Comparison of ENCODE assay signal across 8 mouse cellular contexts in genomic region chr16:77643036-77643870, GRCm38 (mm10). TPM values are rescaled to one million over a fixed set of nuclear protein-coding genes. Genes with fewer than 3 reads are reported as not detected.
DNase-seq lines count a peak whose midpoint lies in the region; ATAC-seq and TF ChIP-seq lines count a peak whose summit lies in the region.

No protein-coding gene starts in this region.

- peak overlapping the region; percentile 63 for H3K27ac ChIP-seq in heart, adult 2 months
- H3K27ac ChIP-seq in kidney, postnatal 0 days, result no peak overlapping the region
- no peak overlapping the region for H3K27ac ChIP-seq in liver, embryonic 12.5 days
- H3K27ac ChIP-seq in neural tube, embryonic 13.5 days (replicated peaks), result peak overlapping the region; percentile 99

- no peak for TF ChIP-seq POLR2A in heart, adult 2 months (IDR thresholded peaks at IDR 0.05; ENCODE audit: insufficient read depth, low read depth, low read length)

- no peaks in the 10 kb centered on the region for H3K9me3 ChIP-seq in kidney, postnatal 0 days (replicated peaks; ENCODE audit: low read length)
- no peaks in the 10 kb centered on the region for H3K9me3 ChIP-seq in liver, embryonic 12.5 days (replicated peaks)
- no peaks in the 10 kb centered on the region for H3K9me3 ChIP-seq in neural tube, embryonic 13.5 days

- peak; percentile 47 for DNase-seq in adrenal gland, postnatal 14 days
- peak; percentile 61 to 69 for DNase-seq in cerebellum, postnatal 14 days
- DNase-seq in heart, adult 2 months, result peak; percentile 46 to 49
- DNase-seq in kidney, postnatal 0 days (ENCODE audit: low spot score), result peak; percentile 34

- 50% methylated on average over 14 of the region's 14 CpGs for WGBS in heart, adult 2 months
- 73% methylated on average over 14 of the region's 14 CpGs for WGBS in kidney, postnatal 0 days
- WGBS in liver, embryonic 12.5 days (ENCODE audit: insufficient replicate concordance), result 73% methylated on average over 14 of the region's 14 CpGs
- WGBS in neural tube, embryonic 13.5 days, result 59% methylated on average over 14 of the region's 14 CpGs

- no peaks in the 10 kb centered on the region for H3K36me3 ChIP-seq in heart, adult 2 months (ENCODE audit: control insufficient read depth, insufficient read depth, low read length)
- no peaks in the 10 kb centered on the region for H3K36me3 ChIP-seq in kidney, postnatal 0 days (ENCODE audit: insufficient read depth, low read length)
- no peaks in the 10 kb centered on the region for H3K36me3 ChIP-seq in liver, embryonic 12.5 days
- H3K36me3 ChIP-seq in neural tube, embryonic 13.5 days, result no peaks in the 10 kb centered on the region

- H3K4me3 ChIP-seq in heart, adult 2 months, result peak overlapping the region; percentile 40
- H3K4me3 ChIP-seq in kidney, postnatal 0 days (replicated peaks; ENCODE audit: low read depth, low read length), result peak overlapping the region; percentile 49
- no peak overlapping the region for H3K4me3 ChIP-seq in liver, embryonic 12.5 days
- peak overlapping the region; percentile 47 for H3K4me3 ChIP-seq in neural tube, embryonic 13.5 days

- no peak overlapping the region for H3K9ac ChIP-seq in heart, adult 2 months (ENCODE audit: low read depth, low read length)
- peak overlapping the region; percentile 53; the same call in 1 of the 2 replicates for H3K9ac ChIP-seq in kidney, postnatal 0 days (ENCODE audit: low read depth, low read length)
- no peak overlapping the region for H3K9ac ChIP-seq in liver, embryonic 12.5 days
- peak overlapping the region; percentile 85 for H3K9ac ChIP-seq in neural tube, embryonic 13.5 days

- no peaks in the 10 kb centered on the region for H3K79me2 ChIP-seq in heart, adult 2 months (replicated peaks; ENCODE audit: control insufficient read depth, insufficient read depth, low read length)

- no peak; the same call in 1 of the 2 replicates for ATAC-seq in kidney, postnatal 0 days (replicated peaks; ENCODE audit: low FRiP score, low read depth)
- ATAC-seq in liver, embryonic 12.5 days, result no peak
- ATAC-seq in neural tube, embryonic 13.5 days (ENCODE audit: low read depth), result peak; percentile 2; the same call in 1 of the 2 replicates
- ATAC-seq in erythroblast, adult 5-6 weeks (replicated peaks; ENCODE audit: low FRiP score, poor library complexity, severe bottlenecking), result no peak
- ATAC-seq in CD4-positive, CD25-positive, alpha-beta regulatory T cell, adult 4 months, result no peak

- TF ChIP-seq EP300 in heart, adult 2 months (IDR thresholded peaks at IDR 0.05; ENCODE audit: insufficient read depth, low read depth, low read length), result no peak

- TF ChIP-seq CTCF in heart, adult 2 months (IDR thresholded peaks at IDR 0.05), result no peak
- TF ChIP-seq CTCF in kidney, postnatal 0 days (IDR thresholded peaks at IDR 0.05; ENCODE audit: low read depth), result no peak

- intact Hi-C loops in heart, adult 2 months (cut with DNase I), result loop anchor here (5.0 kb wide), 1 partner anchor 46 kb away; no protein-coding TSS in a partner anchor

- no peaks in the 10 kb centered on the region for H3K27me3 ChIP-seq in heart, adult 2 months (ENCODE audit: control insufficient read depth, insufficient read depth, low read length)
- no peaks in the 10 kb centered on the region for H3K27me3 ChIP-seq in kidney, postnatal 0 days (ENCODE audit: insufficient read depth, low read length)
- no peaks in the 10 kb centered on the region for H3K27me3 ChIP-seq in liver, embryonic 12.5 days (replicated peaks)
- no peaks in the 10 kb centered on the region for H3K27me3 ChIP-seq in neural tube, embryonic 13.5 days

- no peaks in the 10 kb centered on the region; the same call in none of the 2 replicates for H3K4me1 ChIP-seq in heart, adult 2 months (ENCODE audit: control insufficient read depth, insufficient read depth, low read length)
- H3K4me1 ChIP-seq in kidney, postnatal 0 days (replicated peaks; ENCODE audit: insufficient read depth, low read length), result no peaks in the 10 kb centered on the region; the same call in 1 of the 2 replicates
- H3K4me1 ChIP-seq in liver, embryonic 12.5 days, result 0 out of 2 replicates have a peak, but pooled peaks cover 5% of the 10 kb centered on the region
- peaks cover 46% of the 10 kb centered on the region for H3K4me1 ChIP-seq in neural tube, embryonic 13.5 days (replicated peaks)

- peak overlapping the region; percentile 92 for H3K4me2 ChIP-seq in kidney, postnatal 0 days (ENCODE audit: low read length)
- H3K4me2 ChIP-seq in liver, embryonic 12.5 days, result peak overlapping the region; percentile 63; the same call in 1 of the 2 replicates
- peak overlapping the region; percentile 74 for H3K4me2 ChIP-seq in neural tube, embryonic 13.5 days

RNA-seq across cellular contexts. Expression of gene Gm11146, which starts 41.4 kb away (rescaled TPM):
- total RNA-seq in adrenal gland, postnatal 14 days (2021), result not detected in 2 replicates
- not detected for total RNA-seq in heart, adult 2 months (2021)
- polyA plus RNA-seq in heart, adult 2 months (2012; rRNA removed), result not detected in 2 replicates
- not detected in 2 replicates for polyA plus RNA-seq in kidney, postnatal 0 days (2015; fragmentation: Nextera tagmentation; extraction: Ambion mirVana)
- not detected in 2 replicates for polyA plus RNA-seq in liver, embryonic 12.5 days (2016; fragmentation: Nextera tagmentation; extraction: Ambion mirVana)
- polyA plus RNA-seq in neural tube, embryonic 13.5 days (2015; fragmentation: Nextera tagmentation; extraction: Ambion mirVana), result not detected in 2 replicates
- total RNA-seq in erythroblast, adult 5-6 weeks (2015; ENCODE audit: low replicate concordance), result not detected in 2 replicates
- total RNA-seq in erythroblast, adult 5-6 weeks (2017; ENCODE audit: low replicate concordance), result not detected in 2 replicates
- not detected for polyA plus RNA-seq in CD4-positive, CD25-positive, alpha-beta regulatory T cell, adult 4 months (2017; shearing (Covaris generic))

Comparison
In these comparisons a context has a peak if more than half of its experiments do, and no peak if none do; other contexts are left out.
1. H3K27ac ChIP-seq: peak in heart, adult 2 months (single experiment) and neural tube, embryonic 13.5 days (single experiment); none in kidney, postnatal 0 days (single experiment) and liver, embryonic 12.5 days (single experiment).
2. H3K9ac ChIP-seq: peak in kidney, postnatal 0 days (single experiment) and neural tube, embryonic 13.5 days (single experiment); none in heart, adult 2 months (single experiment) and liver, embryonic 12.5 days (single experiment).
3. Peak in every context shown above with its lines, with median percentiles within 50 percentile points of each other: DNase-seq and H3K4me2 ChIP-seq.